Mouse (Mus musculus) gastrocnemius, postnatal 25 days (tissue): ENCODE measurements at regions not wholly inside any gene's neighbourhood (a gene's known extent, or its start where the extent isn't known, plus 50 kb on each side); places are given as distances from the start of the nearest gene placed in this dataset.

Source experiments
- DNase-seq: peaks from one replicate; pipeline ENCODE4 v3.0.0; 2022

DNA sequence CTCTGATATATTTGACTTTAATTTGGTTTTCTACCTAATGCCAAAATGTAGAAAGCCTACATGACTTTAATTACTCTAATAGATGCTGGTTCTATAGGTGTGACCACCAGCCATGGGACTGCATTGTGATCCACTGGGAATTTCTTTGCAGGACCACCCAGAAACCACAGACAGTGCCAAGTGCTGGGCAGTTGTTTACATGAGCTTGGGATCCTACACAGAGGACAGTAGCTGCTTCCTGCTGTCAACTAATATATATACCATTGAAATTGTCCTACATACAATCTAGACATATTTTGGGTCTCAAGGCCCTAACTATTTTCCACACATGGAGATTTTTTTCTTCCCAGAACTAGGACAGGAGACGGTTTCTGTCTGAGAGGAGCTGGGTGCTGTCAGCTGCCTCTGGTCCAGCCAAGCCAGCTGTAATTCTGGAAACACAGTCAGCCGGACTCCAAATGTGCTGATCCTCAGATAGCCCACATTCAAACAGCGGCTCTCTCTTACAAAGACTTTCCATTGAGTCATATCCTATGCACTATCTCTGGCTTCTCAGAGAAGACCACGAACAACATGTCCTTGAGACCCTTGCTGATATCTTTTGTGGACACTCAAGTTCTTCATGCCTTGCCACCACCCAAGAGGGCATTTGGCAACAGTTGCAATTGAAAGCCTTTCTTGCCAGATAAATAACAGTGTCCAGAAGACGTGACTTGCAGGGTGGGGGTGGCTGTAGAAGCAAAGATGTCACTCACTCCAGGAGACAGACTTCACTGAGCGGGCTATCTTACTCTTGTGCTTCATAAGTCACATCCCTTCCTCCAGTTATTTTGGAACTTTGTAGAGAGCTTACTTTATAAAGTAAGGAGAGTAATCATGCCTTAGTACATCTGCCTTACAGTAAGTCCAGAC lies 620.1 kb downstream of the Lmo4 start:
- peak; percentile 8 for DNase-seq

DNA sequence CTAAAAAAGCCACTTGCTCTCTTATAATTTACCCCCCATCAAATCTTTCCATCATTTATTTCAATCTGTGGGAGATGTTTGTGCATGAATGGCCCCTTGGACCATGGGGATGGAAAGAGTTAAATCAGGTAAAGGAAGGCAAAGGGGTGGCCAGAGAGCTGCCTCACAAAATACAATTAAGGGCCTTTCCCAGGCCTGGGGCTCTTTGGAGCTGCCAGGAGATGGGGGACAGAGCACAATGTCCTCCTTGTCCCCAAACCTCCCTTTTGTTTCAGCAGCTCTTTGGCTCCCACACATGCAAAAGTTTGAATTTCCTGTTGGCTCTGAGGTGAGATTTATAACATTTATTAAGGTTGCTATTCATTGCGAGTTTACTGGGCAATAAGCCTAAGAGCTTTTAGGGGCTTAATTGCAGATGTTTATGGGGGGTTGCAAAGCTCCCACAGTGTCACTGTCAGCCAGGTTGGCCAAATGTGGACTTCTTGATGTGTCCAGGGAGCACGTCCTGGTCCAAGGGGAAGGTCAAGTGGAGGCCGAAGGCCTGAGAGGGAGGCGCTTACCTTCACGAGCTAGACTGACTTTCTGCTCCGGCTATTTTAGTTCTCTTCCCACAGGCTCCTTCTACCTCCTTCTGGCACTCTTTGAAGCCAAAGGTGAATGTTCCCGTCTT lies 628.5 kb downstream of the Lmo4 start:
- no peak for DNase-seq

DNA sequence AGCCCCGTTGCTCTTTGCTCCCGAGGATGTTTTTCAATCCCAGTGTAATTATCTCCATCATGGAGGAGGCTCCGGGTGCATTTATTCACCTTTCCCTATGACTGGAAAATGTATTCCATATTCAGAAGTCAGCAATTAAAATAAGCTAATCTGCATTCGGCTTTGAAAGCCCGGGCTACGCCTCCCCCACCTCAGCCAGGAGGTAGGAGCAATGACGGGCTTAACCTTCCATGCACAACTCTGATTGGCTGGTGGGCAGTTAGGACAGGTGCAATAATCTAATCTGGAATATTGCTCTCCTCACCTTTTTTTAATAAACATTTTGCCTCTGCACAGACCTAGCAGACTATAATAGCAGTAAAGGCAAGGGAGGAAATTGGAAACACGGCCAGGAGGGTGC lies 629.3 kb downstream of the Lmo4 start:
- DNase-seq: no peak

DNA sequence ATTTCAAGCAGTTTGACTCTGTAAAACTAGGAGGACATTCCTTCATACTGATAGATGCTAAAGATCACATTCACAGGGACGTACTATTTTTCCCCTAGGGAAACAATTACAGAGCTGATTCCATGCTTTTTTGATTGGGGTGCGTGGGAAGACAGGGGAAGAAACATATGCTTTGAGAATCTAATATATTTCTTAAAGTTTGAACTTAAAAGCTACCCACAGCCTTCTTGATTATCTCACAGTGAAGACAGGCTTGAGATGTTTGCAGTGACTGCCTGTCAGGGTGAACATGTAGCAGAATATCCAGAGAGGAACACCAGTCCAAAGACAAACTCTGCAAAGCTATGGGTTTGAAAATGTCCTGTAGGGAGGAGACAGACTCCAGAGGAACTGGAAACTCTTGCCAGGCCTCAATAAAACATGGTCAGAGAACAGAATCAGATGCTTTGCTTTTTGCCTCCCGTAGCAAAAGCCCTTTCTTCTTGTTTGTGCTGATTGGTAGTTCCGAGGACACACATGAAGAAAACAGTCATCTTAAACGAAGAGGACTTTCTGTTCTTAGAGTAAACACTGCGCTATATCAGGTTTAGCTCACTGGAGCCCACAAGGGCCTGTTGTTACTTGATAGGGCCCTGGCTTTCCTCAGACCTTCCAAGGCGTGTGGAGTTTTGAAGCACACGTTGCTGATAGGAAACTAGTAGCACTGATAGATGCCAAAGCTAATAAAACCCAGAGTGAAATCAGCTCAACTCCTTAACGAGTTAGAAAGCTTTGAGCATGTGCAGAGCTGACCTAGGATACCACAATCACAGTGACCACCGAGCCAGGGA lies 630.8 kb downstream of the Lmo4 start:
- DNase-seq: no peak

DNA sequence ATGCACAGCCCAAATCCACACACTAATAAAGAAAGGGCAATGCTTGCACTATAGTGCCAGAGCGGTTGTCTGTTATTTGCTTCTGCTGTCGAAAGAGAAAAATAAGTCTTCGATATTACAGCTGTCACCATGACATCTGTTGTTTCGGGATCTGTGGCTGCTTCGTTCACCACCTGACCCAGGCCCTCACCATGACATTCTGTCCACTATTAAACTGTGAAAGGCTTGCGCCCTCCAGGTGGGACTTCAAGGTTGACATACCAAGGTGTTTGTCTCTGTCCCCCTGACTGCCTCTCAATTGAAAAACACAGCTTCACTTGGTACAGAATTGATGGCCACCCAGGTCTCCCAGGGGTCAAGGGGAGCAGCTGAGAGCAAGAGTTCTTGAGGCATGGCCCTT lies 635.1 kb downstream of the Lmo4 start:
- no peak for DNase-seq

DNA sequence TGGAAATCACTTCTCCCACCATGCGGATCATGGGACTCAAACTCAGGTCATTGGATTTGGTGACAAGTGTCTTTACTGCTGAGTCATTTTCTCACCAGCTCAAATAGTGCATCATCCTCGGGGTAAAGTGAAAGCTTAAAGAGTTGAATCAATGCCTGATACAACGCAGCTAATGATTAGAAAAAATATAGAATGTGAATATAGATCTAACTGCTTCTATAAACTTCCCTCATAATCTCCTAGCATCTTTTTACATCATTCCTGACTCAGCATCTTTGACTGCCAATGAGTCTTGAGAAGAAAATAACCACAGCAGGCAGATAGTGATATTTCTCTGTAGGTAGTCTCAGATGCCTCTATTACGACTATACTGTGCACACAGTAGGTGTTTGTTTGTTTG lies 640.0 kb downstream of the Lmo4 start:
- DNase-seq: no peak

DNA sequence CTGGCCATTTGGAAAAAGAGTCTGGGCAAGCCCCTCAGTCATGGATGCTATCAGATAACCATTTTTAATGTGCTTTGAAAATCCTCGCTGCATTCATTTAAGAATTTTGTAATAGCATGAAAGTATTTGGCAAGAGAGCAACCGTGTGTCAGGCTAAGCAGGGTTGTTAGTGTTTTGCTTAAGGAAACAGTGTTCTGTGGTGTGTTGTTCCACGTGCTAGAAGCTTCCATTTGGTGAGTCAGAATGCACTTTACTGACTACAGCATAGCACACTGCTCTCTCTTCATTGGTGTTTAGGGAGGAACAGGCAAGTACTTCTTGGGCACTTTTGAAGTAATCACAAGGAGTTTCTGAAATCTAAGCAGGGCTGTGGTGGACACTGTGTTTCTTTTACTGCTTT lies 661.0 kb upstream of the Pkn2 start:
- no peak for DNase-seq

DNA sequence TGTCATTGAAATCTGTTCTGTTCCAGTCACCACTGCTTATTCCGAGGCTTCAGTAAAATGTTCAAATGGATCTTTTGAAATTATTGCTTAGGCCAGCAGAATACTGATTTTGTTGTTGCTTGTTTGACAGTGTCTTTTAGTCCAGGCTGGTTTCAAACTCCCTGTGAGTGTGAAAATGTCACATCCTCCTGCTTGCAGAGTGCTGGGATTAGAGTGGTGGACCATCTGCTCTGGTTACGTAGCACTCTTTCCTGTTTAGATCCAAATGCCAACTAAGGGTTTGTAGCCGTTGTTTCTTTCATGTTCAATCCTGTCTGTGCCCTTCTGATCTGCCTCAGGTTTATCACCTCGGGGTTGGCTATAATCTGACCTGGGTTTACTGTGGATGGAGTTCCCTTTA lies 646.2 kb upstream of the Pkn2 start:
- DNase-seq: no peak

DNA sequence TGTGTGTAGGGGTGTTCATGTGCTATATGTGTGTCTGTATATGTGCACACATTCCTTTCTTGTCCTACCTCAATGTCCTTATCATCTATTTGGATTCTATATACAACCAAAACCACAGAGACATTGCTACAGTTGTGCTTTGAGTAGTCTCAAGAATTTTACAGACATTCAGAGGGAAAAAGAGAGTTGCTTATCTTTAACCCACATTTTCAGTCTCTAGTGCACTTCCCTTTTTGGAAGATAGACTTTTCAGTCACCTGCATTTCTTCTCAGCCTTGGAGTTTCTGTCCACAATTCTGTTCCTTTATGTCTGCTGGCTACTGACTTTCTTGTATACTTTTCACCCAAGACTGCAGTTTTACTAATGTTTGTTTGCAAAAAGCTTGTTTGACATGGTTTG lies 645.5 kb upstream of the Pkn2 start:
- no peak for DNase-seq

DNA sequence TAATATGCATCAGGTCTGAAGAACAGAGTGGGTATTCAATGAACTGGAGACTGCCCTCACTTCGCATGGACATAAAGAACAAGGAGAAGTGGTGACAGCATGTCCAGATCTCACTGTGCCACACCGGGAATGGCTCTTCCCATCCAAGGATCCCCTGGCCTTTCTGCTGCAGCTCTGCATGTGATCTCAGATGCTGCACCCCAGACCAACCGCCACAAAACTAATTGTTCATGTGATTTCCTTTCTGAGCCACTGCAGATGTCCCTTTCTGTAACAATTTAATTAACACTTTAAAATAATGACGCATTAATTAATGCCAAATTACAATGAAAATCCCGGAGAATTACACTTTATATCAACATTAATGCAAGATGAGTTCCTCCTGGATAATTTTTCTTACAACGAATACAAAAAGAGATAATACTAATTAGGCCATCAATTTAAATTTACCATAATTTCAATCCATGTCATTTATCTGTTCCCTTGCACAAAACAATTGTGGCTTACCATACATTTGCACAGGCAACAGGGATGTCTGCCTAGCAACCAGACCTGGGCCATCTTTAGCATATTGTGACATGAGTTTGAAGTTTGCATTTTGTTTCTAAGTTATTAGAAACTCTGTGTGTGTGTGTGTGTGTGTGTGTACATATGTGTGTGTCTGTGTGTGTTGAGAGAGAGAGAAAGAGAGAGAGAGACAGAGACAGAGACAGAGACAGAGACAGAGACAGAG lies 630.9 kb upstream of the Pkn2 start:
- no peak for DNase-seq

DNA sequence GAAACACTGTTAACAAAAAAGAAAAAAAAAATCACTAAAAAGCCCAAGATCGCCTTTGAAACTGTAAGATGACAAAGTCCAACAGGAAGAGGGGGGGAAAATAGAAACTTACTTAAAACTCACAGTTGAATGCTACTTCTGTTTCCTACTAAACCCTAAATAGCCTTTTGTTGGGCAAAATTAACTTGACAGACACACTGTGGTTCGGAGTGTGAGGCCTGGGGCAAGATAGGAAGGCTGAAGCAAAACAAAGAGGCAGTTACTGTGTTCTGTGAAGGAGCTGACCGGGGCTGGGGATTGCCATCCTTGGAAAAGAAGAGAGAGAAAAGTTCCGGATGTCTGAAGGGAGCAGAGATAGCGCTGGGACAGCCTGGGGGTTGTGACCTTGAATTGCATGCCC lies 627.7 kb upstream of the Pkn2 start:
- no peak for DNase-seq

DNA sequence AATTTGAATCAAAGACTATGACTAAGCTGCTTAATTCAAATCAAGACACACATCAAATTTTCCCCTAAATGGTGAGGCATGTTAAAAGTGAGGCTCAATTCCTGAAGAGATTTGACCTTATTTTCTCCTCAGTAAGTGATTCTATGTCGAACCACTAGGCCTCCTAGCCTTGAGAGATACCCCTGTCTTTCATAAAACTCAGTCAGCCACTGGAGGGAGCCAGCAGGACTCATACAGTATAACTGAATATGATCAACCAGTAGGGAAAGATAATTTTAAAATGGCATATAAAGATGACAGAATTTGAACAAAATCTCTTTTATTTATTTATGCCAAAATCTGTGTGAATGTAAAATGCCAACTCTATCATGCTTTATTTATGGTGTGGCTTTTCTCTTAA lies 626.5 kb upstream of the Pkn2 start:
- no peak for DNase-seq

DNA sequence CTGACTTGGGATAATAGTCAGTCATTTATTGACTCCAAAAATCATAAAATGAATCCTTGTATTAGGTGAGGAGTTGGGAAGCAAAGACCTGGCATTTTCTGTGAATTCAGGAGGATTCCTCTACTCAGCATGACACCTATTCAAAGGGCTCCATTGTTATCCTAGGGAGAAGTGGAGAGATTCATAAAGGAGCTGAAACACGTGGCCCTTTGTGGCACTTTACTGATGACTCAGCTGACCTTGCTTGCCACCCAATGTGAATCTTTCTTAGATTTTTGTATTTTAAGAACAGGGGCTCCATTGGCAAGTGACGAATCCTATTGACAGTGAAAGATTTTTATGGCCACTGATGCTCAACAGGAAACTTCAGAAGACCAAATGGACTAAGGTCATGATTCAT lies 619.2 kb upstream of the Pkn2 start:
- DNase-seq: no peak

DNA sequence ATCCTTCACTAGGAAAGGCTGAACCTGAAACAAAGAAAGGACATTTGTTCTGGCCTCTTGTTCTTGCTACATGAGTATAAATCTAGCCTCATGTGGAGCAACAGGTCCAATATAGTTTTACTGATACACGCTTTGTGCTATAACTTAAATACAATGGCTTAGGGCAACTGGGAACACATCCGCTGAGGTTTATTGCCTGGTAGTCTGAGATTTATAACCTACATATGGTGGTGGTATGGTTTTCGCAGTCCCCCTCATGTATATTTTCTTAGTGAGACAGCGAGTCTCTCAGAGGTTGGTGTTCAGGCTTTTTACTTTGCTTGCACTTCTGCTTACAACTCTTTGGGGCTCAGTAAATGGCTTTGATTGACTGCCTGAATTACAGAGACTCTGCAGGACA lies 613.6 kb upstream of the Pkn2 start:
- no peak for DNase-seq

DNA sequence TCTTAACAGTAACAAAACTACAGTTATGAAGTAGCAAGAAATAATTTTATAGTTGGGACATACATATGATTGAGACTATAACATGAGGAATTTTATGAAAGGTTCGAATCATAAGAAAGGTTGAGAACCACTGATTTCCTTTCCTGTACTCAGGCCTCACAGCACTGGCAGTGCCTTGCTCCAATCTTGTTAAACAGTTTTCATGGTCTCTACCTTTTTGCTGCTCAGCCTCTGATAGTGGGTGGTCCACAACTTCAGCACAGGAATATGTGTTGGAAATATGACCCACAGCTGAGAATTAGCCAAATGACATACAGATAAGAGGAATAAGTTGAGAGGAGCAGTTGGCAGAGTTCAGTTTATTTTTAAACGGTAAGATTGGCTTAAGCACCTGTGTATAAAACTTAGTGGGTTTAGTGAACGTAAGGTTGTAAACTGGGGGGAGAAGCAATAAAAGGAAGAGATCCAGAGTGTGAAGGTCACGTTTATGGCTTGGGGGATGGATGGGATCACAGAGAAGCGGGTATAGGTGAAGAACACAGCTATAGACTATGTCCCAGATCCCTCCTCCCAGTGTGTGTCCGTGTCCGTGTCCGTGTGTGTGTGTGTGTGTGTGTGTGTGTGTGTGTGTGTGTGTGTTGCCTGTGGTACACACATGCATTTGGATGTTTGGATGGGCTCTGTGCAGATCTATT lies 596.3 kb upstream of the Pkn2 start:
- DNase-seq: no peak

DNA sequence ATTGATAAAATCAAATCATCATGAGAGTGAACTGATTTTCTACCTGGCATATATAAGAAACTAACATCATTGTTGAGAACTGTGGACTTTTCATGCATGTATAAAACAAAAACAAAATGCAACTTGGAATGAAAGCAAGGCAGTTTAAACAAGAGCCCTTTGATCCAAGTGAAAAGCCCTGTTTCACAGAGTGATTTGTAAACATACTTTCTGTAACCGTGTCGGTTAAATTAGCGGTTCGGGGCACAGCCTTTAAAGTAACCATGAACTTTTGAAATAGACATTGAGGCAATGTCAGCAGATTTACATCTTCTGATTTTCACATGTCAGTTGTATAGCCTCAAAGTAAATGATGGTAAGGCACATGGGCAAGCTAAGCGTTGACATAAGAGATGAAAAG lies 593.7 kb upstream of the Pkn2 start:
- DNase-seq: no peak

DNA sequence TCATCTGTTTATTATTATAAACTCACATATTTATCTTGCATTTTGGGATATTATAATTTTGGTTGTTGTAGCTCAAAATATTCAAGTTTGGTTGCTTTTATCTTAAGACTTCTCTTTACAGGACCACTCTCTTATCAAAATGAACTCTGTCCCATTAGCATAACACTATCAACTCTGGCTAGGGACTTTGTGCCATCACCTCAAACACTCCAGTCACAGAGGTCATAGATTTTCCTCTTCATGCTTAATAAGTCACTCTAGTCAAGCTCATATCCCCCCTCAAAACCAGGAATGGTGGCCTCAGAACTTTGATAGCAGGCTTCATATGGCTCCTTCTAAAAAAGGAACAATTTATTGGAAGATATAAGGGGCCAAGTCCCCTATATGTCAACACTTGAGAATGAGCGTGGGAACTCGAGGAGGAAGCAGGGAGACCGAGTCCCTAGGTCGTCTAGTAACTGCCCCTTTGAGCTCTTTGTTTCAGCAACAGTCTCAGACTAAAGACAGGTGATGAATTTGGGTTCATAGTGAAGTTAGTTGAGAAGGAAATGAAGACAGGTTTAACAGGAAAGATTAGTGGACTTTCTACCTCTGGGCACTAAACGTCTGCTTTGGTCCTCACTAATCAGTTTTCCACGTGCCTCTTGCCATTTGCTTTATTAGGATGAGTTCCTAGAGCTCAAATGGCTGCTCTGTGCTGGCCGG lies 565.4 kb upstream of the Pkn2 start:
- DNase-seq: no peak

DNA sequence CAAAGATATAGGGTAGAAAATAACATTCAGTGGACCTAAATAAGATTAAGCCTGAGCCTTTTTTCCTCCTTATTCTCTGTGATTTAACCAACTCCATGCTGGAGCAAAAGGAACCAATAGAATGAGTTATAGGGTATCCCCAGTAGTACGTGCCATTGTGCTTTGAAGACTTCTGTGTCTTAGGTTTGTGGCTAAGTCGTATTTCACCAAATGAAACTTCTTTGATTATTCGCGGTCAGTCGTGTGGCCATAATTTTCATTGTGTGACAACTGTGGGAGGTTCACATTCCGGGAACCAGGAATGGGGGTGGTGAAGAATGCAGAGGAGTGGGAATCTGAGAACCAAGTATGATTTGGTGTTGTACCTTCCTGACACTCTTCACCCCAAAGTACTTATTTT lies 535.6 kb upstream of the Pkn2 start:
- DNase-seq: no peak

DNA sequence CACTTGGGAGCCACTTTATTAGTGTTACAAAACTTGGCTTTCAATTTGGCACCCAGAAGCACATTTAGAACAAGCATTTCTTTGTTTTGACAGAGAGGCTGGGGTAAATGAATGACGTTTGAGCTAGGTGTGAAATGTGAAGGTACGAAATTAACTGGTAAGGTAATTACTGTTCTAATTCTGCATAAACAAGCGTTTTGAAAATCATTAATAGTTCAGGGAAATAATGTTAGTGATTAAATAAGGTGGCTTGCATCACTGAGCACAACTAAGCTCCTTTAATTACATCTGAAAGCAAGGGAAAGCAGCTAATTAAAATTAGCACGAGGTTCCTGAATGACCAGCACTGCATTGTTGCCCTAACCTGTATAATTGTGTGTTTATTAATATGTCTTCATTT lies 529.9 kb upstream of the Pkn2 start:
- no peak for DNase-seq

DNA sequence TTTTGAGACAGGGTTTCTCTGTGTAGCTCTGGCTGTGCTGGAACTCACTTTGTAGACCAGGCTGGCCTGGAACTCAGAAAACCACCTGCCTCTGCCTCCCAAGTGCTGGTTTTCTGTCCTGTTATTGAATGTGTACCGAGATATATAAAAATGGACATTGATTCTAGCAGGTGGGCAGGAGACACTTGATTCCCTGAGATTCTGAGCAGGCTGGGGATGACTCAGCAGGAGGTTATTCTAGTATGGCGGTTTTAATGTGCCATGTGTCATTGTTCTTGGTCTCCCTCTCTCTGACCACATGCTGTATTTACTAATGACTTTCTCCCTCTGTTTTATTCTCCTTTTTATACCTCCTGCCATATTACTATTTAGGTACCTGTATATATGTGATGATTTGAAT lies 517.2 kb upstream of the Pkn2 start:
- no peak for DNase-seq

DNA sequence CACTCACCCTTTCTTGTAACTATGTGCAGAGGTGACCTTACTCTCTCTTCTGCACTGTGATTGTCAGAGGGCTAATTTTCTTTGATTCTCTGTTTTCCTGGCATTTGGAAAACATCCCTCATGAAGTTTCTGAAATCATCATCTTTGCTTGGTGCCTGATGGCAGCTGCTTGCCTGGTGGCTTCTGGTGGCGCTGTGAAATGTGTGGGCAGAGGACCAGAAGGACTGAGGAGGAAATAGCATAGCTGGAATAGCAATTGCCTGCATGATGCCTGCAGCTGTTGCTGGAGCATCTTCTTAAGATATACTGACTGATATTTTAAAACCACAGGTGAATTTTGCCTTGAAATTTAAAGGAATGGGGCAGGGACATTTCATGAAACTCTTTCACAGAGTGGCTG lies 502.6 kb upstream of the Pkn2 start:
- DNase-seq: no peak
